Mouse (Mus musculus) cerebellum, adult 18-20 months (tissue): ENCODE results near the gene Tmem123.

Experiments
- DNase-seq, 2 experiments: peaks; one replicate each; pipeline ENCODE4 v3.0.0; 2021

The Tmem123 gene

GRCm38 (mm10) chr9:7775986-7776385 is 12.1 kb downstream of the Tmem123 start:
- no peak for DNase-seq

- DNase-seq = no peak
Observed at GRCm38 (mm10) chr9:7776940-7777339, 13.1 kb downstream of the Tmem123 start.

- DNase-seq = no peak
Observed at GRCm38 (mm10) chr9:7777652-7778051, 13.8 kb downstream of the Tmem123 start.

GRCm38 (mm10) chr9:7778771-7779170 is 14.9 kb downstream of the Tmem123 start:
- peak in 1 of 2 experiments; percentile 10 for DNase-seq

GRCm38 (mm10) chr9:7779786-7780185 is 15.9 kb downstream of the Tmem123 start:
- DNase-seq = no peak

- DNase-seq = no peak
Observed at GRCm38 (mm10) chr9:7780250-7781150, 16.7 kb downstream of the Tmem123 start.

- DNase-seq = no peak
Observed at GRCm38 (mm10) chr9:7783823-7784614, 20.2 kb downstream of the Tmem123 start.

- no peak for DNase-seq
Observed at GRCm38 (mm10) chr9:7784615-7785012, 20.8 kb downstream of the Tmem123 start.

- no peak for DNase-seq
Observed at GRCm38 (mm10) chr9:7785396-7785795, 21.6 kb downstream of the Tmem123 start.

GRCm38 (mm10) chr9:7786086-7786485 is 22.2 kb downstream of the Tmem123 start:
- no peak for DNase-seq

GRCm38 (mm10) chr9:7788411-7788810 is 24.6 kb downstream of the Tmem123 start:
- DNase-seq = no peak

GRCm38 (mm10) chr9:7789764-7790575 is 26.1 kb downstream of the Tmem123 start:
- no peak for DNase-seq

- DNase-seq = no peak
Observed at GRCm38 (mm10) chr9:7790580-7791084, 26.8 kb downstream of the Tmem123 start.

- no peak for DNase-seq
Observed at GRCm38 (mm10) chr9:7793561-7793960, 29.7 kb downstream of the Tmem123 start.

- no peak for DNase-seq
Observed at GRCm38 (mm10) chr9:7795581-7795980, 31.7 kb downstream of the Tmem123 start.

GRCm38 (mm10) chr9:7796129-7796864 is 32.5 kb downstream of the Tmem123 start:
- no peak for DNase-seq

GRCm38 (mm10) chr9:7797542-7797941 is 33.7 kb downstream of the Tmem123 start:
- no peak for DNase-seq

GRCm38 (mm10) chr9:7798555-7798954 is 34.7 kb downstream of the Tmem123 start:
- no peak for DNase-seq

- DNase-seq = no peak
Observed at GRCm38 (mm10) chr9:7805101-7805506, 41.3 kb downstream of the Tmem123 start.

GRCm38 (mm10) chr9:7822758-7823157 is 58.9 kb downstream of the Tmem123 start:
- no peak for DNase-seq

- DNase-seq = no peak
Observed at GRCm38 (mm10) chr9:7824916-7825315, 61.1 kb downstream of the Tmem123 start.

- DNase-seq = no peak
Observed at GRCm38 (mm10) chr9:7828706-7829105, 64.9 kb downstream of the Tmem123 start.
